Mouse (Mus musculus): ENCODE data around the gene Rell1.

- no peak for TF ChIP-seq FLI1 (IDR thresholded peaks at IDR 0.05; ENCODE audit: low read length)
- no peak for TF ChIP-seq GATA1 (IDR thresholded peaks at IDR 0.05; ENCODE audit: borderline replicate concordance, low read length)
Measured at GRCm38 (mm10) chr5:63964576-63964975, 4.1 kb downstream of the Rell1 start.

Data from megakaryocyte, embryonic 14.5 days (primary cell).